Mouse (Mus musculus) myocyte (in vitro differentiated cells): Measurements from ENCODE around the gene Rps21.

Experiments used
- CEBPB ChIP-seq: IDR thresholded peaks from 2 replicates; pipeline ENCODE4 v1.6.1; 2011; ENCODE audit warnings: mild to moderate bottlenecking, moderate library complexity; ENCODE audit not compliant: poor library complexity, insufficient read depth, severe bottlenecking
- POLR2A ChIP-seq: IDR thresholded peaks from one replicate; pipeline ENCODE4 v1.6.1; 2011; ENCODE audit warnings: low read depth, mild to moderate bottlenecking, control low read depth, moderate library complexity; ENCODE audit not compliant: insufficient read length
- POLR2AphosphoS2 ChIP-seq: IDR thresholded peaks from one replicate; pipeline ENCODE4 v1.6.1; 2011; ENCODE audit warnings: low read depth, control low read depth; ENCODE audit not compliant: insufficient read length
- TCF12 ChIP-seq: IDR thresholded peaks from one replicate; pipeline ENCODE4 v1.6.1; 2011; ENCODE audit warnings: mild to moderate bottlenecking, control low read depth; ENCODE audit not compliant: poor library complexity, insufficient read depth, severe bottlenecking
- TCF3 ChIP-seq: IDR thresholded peaks from one replicate; pipeline ENCODE4 v1.6.1; 2011; ENCODE audit warnings: low read depth, control low read depth; ENCODE audit not compliant: insufficient read length

- TF ChIP-seq TCF3 (no peak), CEBPB (no peak), POLR2A (no peak), POLR2AphosphoS2 (no peak), TCF12 (no peak)
Measured at GRCm38 (mm10) chr2:180236930-180237329, 20.2 kb upstream of the Rps21 start.
